Comparison of ENCODE assay signal across 22 mouse cellular contexts in the genomic region with DNA sequence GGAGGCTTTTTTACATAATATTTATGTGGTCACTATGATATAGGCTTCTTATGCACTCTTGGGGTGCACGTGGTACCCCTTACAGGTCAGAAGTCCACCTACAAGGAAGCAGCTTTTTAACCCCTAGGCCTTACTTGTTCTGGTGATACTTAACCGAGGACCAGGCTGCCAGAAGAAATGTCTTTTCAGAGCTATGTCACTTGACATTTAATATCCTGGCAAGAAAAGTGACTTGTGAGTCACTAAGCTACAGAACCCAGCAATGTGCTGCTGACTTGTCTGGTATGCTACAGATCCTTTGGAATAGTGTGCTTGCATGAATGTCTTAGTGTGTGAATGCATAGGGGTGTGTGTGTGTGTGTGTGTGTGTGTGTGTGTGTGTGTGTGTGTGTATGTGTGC. TPM values are rescaled to one million over a fixed set of nuclear protein-coding genes. Genes with fewer than 3 reads are reported as not detected.
DNase-seq lines count a peak whose midpoint lies in the region; TF ChIP-seq lines count a peak whose summit lies in the region.
"Had no signal": no experiment of that assay in that cellular context is flagged by ENCODE, and none has a peak within 500 bp of the region (broad histone marks: within the 10 kb centered on the region; RNA-seq: fewer than 3 reads in every experiment).

No protein-coding gene starts in this region.

- TF ChIP-seq POLR2A in cortical plate, adult 2 months (IDR thresholded peaks at IDR 0.05; ENCODE audit: extremely low read depth, insufficient read depth, low read length) = no peak

- no peak overlapping the region for H3K4me3 ChIP-seq in layer of hippocampus, adult 2 months
- H3K4me3 ChIP-seq in cortical plate, adult 2 months (ENCODE audit: insufficient read depth, low read length) = no peak overlapping the region
- H3K4me3 ChIP-seq: embryonic facial prominence, embryonic 15.5 days; forebrain, embryonic 12.5 days; heart, embryonic 12.5 days; hindbrain, embryonic 15.5 days had no signal

- no peak for TF ChIP-seq CTCF in layer of hippocampus, adult 2 months (conservative IDR thresholded peaks at IDR 0.05)
- TF ChIP-seq CTCF in cortical plate, adult 2 months (IDR thresholded peaks at IDR 0.05; ENCODE audit: extremely low read depth, insufficient read depth, low read length) = no peak

- H3K27ac ChIP-seq in layer of hippocampus, adult 2 months = peak overlapping the region; percentile 99
- peak overlapping the region; percentile 90 for H3K27ac ChIP-seq in cortical plate, adult 2 months (ENCODE audit: insufficient read depth, low read length)
- H3K27ac ChIP-seq: embryonic facial prominence, embryonic 15.5 days; forebrain, embryonic 12.5 days; hindbrain, embryonic 15.5 days had no signal

- peak; percentile 20 to 71 for DNase-seq in adrenal gland, adult (ENCODE audit: inconsistent age in 2 of 2, low spot score in 1 of 2)
- DNase-seq in adrenal gland, postnatal 14 days = no peak
- DNase-seq in layer of hippocampus, adult 2 months (ENCODE audit: low spot score in 2 of 2) = no peak
- DNase-seq in layer of hippocampus, postnatal 10 days (ENCODE audit: low spot score in 2 of 2) = no peak
- DNase-seq in 3134 (ENCODE audit: extremely low read depth, insufficient read length, low spot score) = peak; percentile 6
- DNase-seq in urinary bladder, adult 18-20 months (ENCODE audit: low spot score in 2 of 2) = no peak
- DNase-seq: adrenal gland, postnatal 25 days; cerebellum, adult 2 months; cerebellum, postnatal 10 days; embryo, embryonic 11 days; forebrain, postnatal 0 days; gastrocnemius, postnatal 25 days; heart, postnatal 36 days had no signal

- H3K4me1 ChIP-seq in cortical plate, adult 2 months (ENCODE audit: control insufficient read depth, insufficient read depth, low read length) = peaks cover 8% of the 10 kb centered on the region

RNA-seq across cellular contexts. Expression of a gene that starts 4.3 kb away (rescaled TPM):
- 6.5 and 6.6 TPM in 2 replicates for total RNA-seq in adrenal gland, postnatal 14 days (2021)
- total RNA-seq in layer of hippocampus, adult 2 months (2021) = 1 to 10 TPM; 2.0 to 2.8 TPM
- 1 to 10 TPM; 1.5 to 2.4 TPM for total RNA-seq in layer of hippocampus, postnatal 10 days (2021)
- 1.4 and 1.6 TPM in 2 replicates for polyA plus RNA-seq in cortical plate, adult 2 months (2012; rRNA removed)
- total RNA-seq: CH12.LX; forebrain, postnatal 0 days had no signal
- polyA plus RNA-seq: activated CD4-positive, CD25-positive, alpha-beta regulatory T cell, adult 4 months; Patski had no signal

RNA-seq across cellular contexts. Expression of a gene that starts 57.6 kb away (rescaled TPM):
- 22.3 and 25.9 TPM in 2 replicates for total RNA-seq in adrenal gland, postnatal 14 days (2021)
- 10 to 100 TPM; 18.9 to 21.5 TPM for total RNA-seq in layer of hippocampus, adult 2 months (2021)
- total RNA-seq in layer of hippocampus, postnatal 10 days (2021) = 1 to 10 TPM; 6.4 to 8.4 TPM
- polyA plus RNA-seq in cortical plate, adult 2 months (2012; rRNA removed) = 7.7 and 8.4 TPM in 2 replicates
- total RNA-seq: CH12.LX; granulocyte monocyte progenitor cell, adult 5-6 weeks had no signal
- polyA plus RNA-seq: activated CD4-positive, CD25-positive, alpha-beta regulatory T cell, adult 4 months had no signal

Comparison
In these comparisons a context has a peak if more than half of its experiments do, and no peak if none do; other contexts are left out.
1. DNase-seq: peak in adrenal gland, adult (2 of 2) and 3134 (single experiment); none in adrenal gland, postnatal 14 days (single experiment), layer of hippocampus, adult 2 months (0 of 2), layer of hippocampus, postnatal 10 days (0 of 2) and urinary bladder, adult 18-20 months (0 of 2).